Mouse (Mus musculus) stomach, embryonic 16.5 days (tissue): ENCODE measurements at regions not wholly inside any gene's neighbourhood (a gene's known extent, or its start where the extent isn't known, plus 50 kb on each side); places are given as distances from the start of the nearest gene placed in this dataset.

Source experiments
- ATAC-seq: fragments of 200-750 bp; cut with Nextera tagmentation; 2 replicates; pipeline ENCODE4 v1.8.0; 2017; ENCODE audit warnings: moderate number of reproducible peaks, moderate TSS enrichment; ENCODE audit not compliant: insufficient read depth, low FRiP score
- H3K27ac ChIP-seq: fragments of 300-500 bp; sonication (generic); 2 replicates; pipeline ENCODE4 v1.5.1; 2014; ENCODE audit warnings: low read length
- H3K27me3 ChIP-seq: fragments of 300-500 bp; sonication (generic); 2 replicates; pipeline ENCODE4 v1.6.1; 2014; ENCODE audit warnings: low read length, control low read depth, mixed read lengths; ENCODE audit not compliant: control insufficient read depth, insufficient read depth
- H3K36me3 ChIP-seq: fragments of 300-500 bp; sonication (generic); 2 replicates; pipeline ENCODE4 v1.6.1; 2014; ENCODE audit warnings: low read length; ENCODE audit not compliant: control insufficient read depth, insufficient read depth
- H3K4me1 ChIP-seq: fragments of 300-500 bp; sonication (generic); 2 replicates; pipeline ENCODE4 v1.6.1; 2014; ENCODE audit warnings: low read length, control low read depth, mixed read lengths; ENCODE audit not compliant: control insufficient read depth, insufficient read depth
- H3K4me2 ChIP-seq: fragments of 300-500 bp; sonication (generic); 2 replicates; pipeline ENCODE4 v1.6.1; 2014; ENCODE audit warnings: low read depth, low read length, mixed read lengths
- H3K4me3 ChIP-seq: fragments of 300-500 bp; sonication (generic); replicated peaks from 2 replicates; pipeline ENCODE4 v1.5.1; 2014; ENCODE audit warnings: mild to moderate bottlenecking, low read length
- H3K9ac ChIP-seq: fragments of 300-500 bp; sonication (generic); 2 replicates; pipeline ENCODE4 v1.6.1; 2014; ENCODE audit warnings: low read length
- H3K9me3 ChIP-seq: fragments of 300-500 bp; sonication (generic); replicated peaks from 2 replicates; pipeline ENCODE4 v1.6.1; 2016; ENCODE audit warnings: low read length, control low read depth; ENCODE audit not compliant: control insufficient read depth
- WGBS: fragments of 180-500 bp; shearing (Covaris S2); extraction: QIAGEN DNeasy Blood & Tissue Kit; methylation state at CpG from one replicate; pipeline ENCODE4 v1.1.7; 2014; 5-methylcytosine and 5-hydroxymethylcytosine counted together

DNA sequence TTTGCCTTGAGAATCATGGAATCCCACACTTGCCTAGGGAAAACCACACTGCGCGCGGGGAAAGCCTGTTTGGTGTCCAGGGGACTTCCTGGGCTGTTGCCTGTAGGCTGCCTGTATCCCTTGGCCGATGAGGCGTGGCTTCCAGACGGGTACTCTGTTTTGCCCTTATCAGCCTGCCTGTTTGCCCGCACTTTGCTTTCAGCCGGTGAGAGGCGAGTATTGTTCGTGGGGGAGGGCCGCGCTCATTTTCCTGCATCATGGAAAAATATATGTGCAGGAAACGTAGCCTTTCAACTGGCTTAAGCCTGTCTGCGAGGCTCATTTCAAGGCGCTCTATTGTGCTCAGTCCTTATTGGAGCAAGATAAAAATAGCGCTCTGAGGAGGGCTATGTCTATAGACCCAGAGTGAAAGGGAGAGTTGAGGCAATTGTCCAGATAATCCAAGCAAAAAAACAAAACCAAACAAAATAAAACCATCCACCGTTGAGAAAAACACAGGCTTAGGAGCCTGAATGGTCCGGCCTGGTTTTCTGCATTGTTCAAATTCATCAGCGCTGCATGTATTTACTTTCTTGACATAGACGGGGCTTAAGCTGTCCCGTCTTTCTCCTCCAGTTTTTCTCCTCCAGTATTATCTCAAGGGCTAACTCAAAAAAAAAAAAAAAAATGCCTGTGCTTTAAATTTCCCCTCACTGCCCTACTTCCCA is 67.9 kb downstream of the Klf5 start:
- Histone ChIP-seq H3K36me3 (no peaks in the 10 kb centered on the region), H3K4me2 (peak overlapping the region; percentile 10), H3K27me3 (no peaks in the 10 kb centered on the region), H3K4me1 (peaks cover 12% of the 10 kb centered on the region; the same call in 1 of the 2 replicates), H3K27ac (peak overlapping the region; percentile 84), H3K4me3 (no peak overlapping the region), H3K9me3 (no peaks in the 10 kb centered on the region), H3K9ac (peak overlapping the region; percentile 10; the same call in 1 of the 2 replicates)
- peak; percentile 90 for ATAC-seq
- 52% methylated on average over 21 of the region's 21 CpGs for WGBS

- Histone ChIP-seq H3K4me2 (peak overlapping the region; percentile 10; the same call in 1 of the 2 replicates), H3K36me3 (no peaks in the 10 kb centered on the region), H3K4me3 (no peak overlapping the region), H3K9ac (peak overlapping the region; percentile 10; the same call in 1 of the 2 replicates), H3K27ac (peak overlapping the region; percentile 84), H3K9me3 (no peaks in the 10 kb centered on the region), H3K27me3 (no peaks in the 10 kb centered on the region), H3K4me1 (peaks cover 12% of the 10 kb centered on the region; the same call in 1 of the 2 replicates)
- 50% methylated on average over 11 of the region's 11 CpGs for WGBS
- no peak for ATAC-seq
These were observed 68.6 kb downstream of the Klf5 start for GRCm38 (mm10) chr14:99366996-99367555.

GRCm38 (mm10) chr14:99369366-99369765 is 70.9 kb downstream of the Klf5 start:
- Histone ChIP-seq H3K36me3 (no peaks in the 10 kb centered on the region), H3K4me1 (peaks cover 12% of the 10 kb centered on the region; the same call in 1 of the 2 replicates), H3K27me3 (no peaks in the 10 kb centered on the region), H3K9me3 (no peaks in the 10 kb centered on the region), H3K4me3 (no peak overlapping the region), H3K9ac (no peak overlapping the region), H3K27ac (no peak overlapping the region), H3K4me2 (no peak overlapping the region)
- 88% methylated on average over 5 of the region's 5 CpGs for WGBS
- no peak for ATAC-seq

- no peak for ATAC-seq
- Histone ChIP-seq H3K4me3 (no peak overlapping the region), H3K36me3 (no peaks in the 10 kb centered on the region), H3K27ac (no peak overlapping the region), H3K9ac (no peak overlapping the region), H3K4me1 (no peaks in the 10 kb centered on the region), H3K27me3 (no peaks in the 10 kb centered on the region), H3K9me3 (no peaks in the 10 kb centered on the region), H3K4me2 (no peak overlapping the region)
- WGBS, result 62% methylated on average over 4 of the region's 4 CpGs
These were observed 75.2 kb downstream of the Klf5 start for GRCm38 (mm10) chr14:99373682-99374081.

DNA sequence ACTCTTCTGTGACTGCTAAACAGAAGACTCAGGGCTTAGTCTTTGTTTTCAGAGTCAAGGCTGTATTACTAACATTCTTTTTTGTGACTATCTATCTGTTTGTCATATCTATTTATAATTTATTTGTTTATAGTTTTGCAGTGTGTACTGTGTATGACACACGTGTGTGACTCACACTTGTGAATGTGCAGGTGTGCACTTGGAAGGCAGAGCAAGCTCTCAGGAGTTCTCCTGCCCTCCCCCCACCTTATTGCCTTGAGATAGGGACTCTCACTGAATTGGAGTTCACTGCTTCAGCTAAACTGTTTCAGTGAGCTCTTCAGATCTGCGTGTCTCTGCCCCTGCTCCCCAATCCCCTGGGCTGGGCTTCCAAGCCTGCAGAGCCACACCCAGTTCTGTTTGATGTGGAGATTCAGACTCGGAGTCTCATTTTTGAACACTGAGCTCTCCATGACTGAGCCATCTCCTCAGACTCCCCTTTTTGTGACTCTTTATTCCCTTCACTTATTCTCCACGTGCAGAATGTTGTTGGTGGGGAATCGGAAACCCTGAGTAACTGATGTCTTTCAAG is 76.6 kb downstream of the Klf5 start:
- peak; percentile 44; the same call in 1 of the 2 replicates for ATAC-seq
- no peak overlapping the region for H3K4me2 ChIP-seq
- H3K4me1 ChIP-seq, result no peaks in the 10 kb centered on the region
- H3K4me3 ChIP-seq, result no peak overlapping the region
- no peak overlapping the region for H3K9ac ChIP-seq
- H3K27ac ChIP-seq, result peak overlapping the region; percentile 15; the same call in 1 of the 2 replicates
- no peaks in the 10 kb centered on the region for H3K27me3 ChIP-seq
- H3K9me3 ChIP-seq, result no peaks in the 10 kb centered on the region
- H3K36me3 ChIP-seq, result no peaks in the 10 kb centered on the region
- WGBS, result 52% methylated on average over 5 of the region's 5 CpGs

GRCm38 (mm10) chr14:99376652-99377502 is 78.4 kb downstream of the Klf5 start:
- Histone ChIP-seq H3K27ac (no peak overlapping the region), H3K4me3 (no peak overlapping the region), H3K9me3 (no peaks in the 10 kb centered on the region), H3K9ac (no peak overlapping the region), H3K4me1 (no peaks in the 10 kb centered on the region), H3K4me2 (no peak overlapping the region), H3K27me3 (no peaks in the 10 kb centered on the region), H3K36me3 (no peaks in the 10 kb centered on the region)
- 72% methylated on average over 11 of the region's 11 CpGs for WGBS
- no peak for ATAC-seq

GRCm38 (mm10) chr14:99381262-99382017 is 82.9 kb downstream of the Klf5 start:
- 73% methylated on average over 10 of the region's 10 CpGs for WGBS
- no peaks in the 10 kb centered on the region for H3K4me1 ChIP-seq
- no peak overlapping the region for H3K4me2 ChIP-seq
- H3K36me3 ChIP-seq, result no peaks in the 10 kb centered on the region
- H3K9ac ChIP-seq, result no peak overlapping the region
- ATAC-seq, result no peak
- H3K4me3 ChIP-seq, result no peak overlapping the region
- H3K27ac ChIP-seq, result no peak overlapping the region
- no peaks in the 10 kb centered on the region for H3K9me3 ChIP-seq
- H3K27me3 ChIP-seq, result no peaks in the 10 kb centered on the region

GRCm38 (mm10) chr14:99382051-99382450 is 83.6 kb downstream of the Klf5 start:
- Histone ChIP-seq H3K4me3 (no peak overlapping the region), H3K36me3 (no peaks in the 10 kb centered on the region), H3K27me3 (no peaks in the 10 kb centered on the region), H3K9me3 (no peaks in the 10 kb centered on the region), H3K27ac (no peak overlapping the region), H3K9ac (no peak overlapping the region), H3K4me2 (no peak overlapping the region), H3K4me1 (no peaks in the 10 kb centered on the region)
- peak; percentile 17; the same call in 1 of the 2 replicates for ATAC-seq
- WGBS, result 73% methylated on average over 5 of the region's 5 CpGs
